Mouse (Mus musculus) thymus, adult 2 months (tissue): ENCODE results near the gene Rffl.

ENCODE experiments used
- CTCF ChIP-seq: fragments of 200-500 bp; IDR thresholded peaks from 2 replicates; pipeline ENCODE4 v1.5.1; 2012; ENCODE audit warnings: mild to moderate bottlenecking, control low read depth, low read length, moderate library complexity, borderline replicate concordance; ENCODE audit not compliant: control insufficient read depth, poor library complexity, insufficient read depth; ENCODE audit errors: extremely low read depth
- POLR2A ChIP-seq: fragments of 200-500 bp; IDR thresholded peaks from 2 replicates; pipeline ENCODE4 v1.6.1; 2012; ENCODE audit warnings: mild to moderate bottlenecking, low read length, control low read depth, moderate library complexity; ENCODE audit not compliant: control insufficient read depth, poor library complexity, insufficient read depth; ENCODE audit errors: extremely low read depth

- TF ChIP-seq POLR2A (no peak), CTCF (no peak)
Measured at GRCm38 (mm10) chr11:82905816-82906215, 34.8 kb upstream of the Rffl start.
